Mouse (Mus musculus) CH12.LX (cell line): ENCODE measurements around the gene Minar1.

Source experiments
- CHD1 ChIP-seq: IDR thresholded peaks from 2 replicates; pipeline ENCODE4 v1.6.1; 2012; ENCODE audit warnings: low read depth, low read length, improper control_type of control experiment, inconsistent platforms
- CHD2 ChIP-seq: IDR thresholded peaks from 2 replicates; pipeline ENCODE4 v1.6.1; 2011; ENCODE audit warnings: low read length, improper control_type of control experiment
- CTCF ChIP-seq, 2 experiments: IDR thresholded peaks in 1 of 2; conservative IDR thresholded peaks in 1 of 2; 2 replicates each; pipeline ENCODE4 v1.5.1; 2011 to 2012; ENCODE audit warnings: low read depth in 2 of 2, low read length in 2 of 2, improper control_type of control experiment in 1 of 2, inconsistent platforms in 1 of 2, mild to moderate bottlenecking in 1 of 2, moderate library complexity in 1 of 2
- E2F4 ChIP-seq: IDR thresholded peaks from 2 replicates; pipeline ENCODE4 v1.6.1; 2011; ENCODE audit warnings: low read depth, low read length, improper control_type of control experiment; ENCODE audit not compliant: insufficient replicate concordance
- HCFC1 ChIP-seq: IDR thresholded peaks from 2 replicates; pipeline ENCODE4 v1.6.1; 2012; ENCODE audit warnings: low read depth, mild to moderate bottlenecking, inconsistent platforms, low read length, improper control_type of control experiment
- MAFK ChIP-seq: IDR thresholded peaks from 2 replicates; pipeline ENCODE4 v1.6.1; 2011; ENCODE audit warnings: low read length, improper control_type of control experiment; ENCODE audit not compliant: insufficient replicate concordance
- MAX ChIP-seq: IDR thresholded peaks from 2 replicates; pipeline ENCODE4 v1.6.1; 2011; ENCODE audit warnings: low read length, improper control_type of control experiment
- MXI1 ChIP-seq: IDR thresholded peaks from 2 replicates; pipeline ENCODE4 v1.6.1; 2011; ENCODE audit warnings: mild to moderate bottlenecking, low read depth, low read length, improper control_type of control experiment
- POLR2A ChIP-seq: IDR thresholded peaks from 2 replicates; pipeline ENCODE4 v1.6.1; 2011; ENCODE audit warnings: low read depth, mild to moderate bottlenecking, improper control_type of control experiment, low read length
- TBP ChIP-seq: conservative IDR thresholded peaks from 2 replicates; pipeline ENCODE4 v1.6.1; 2011; ENCODE audit warnings: low read depth, low read length, improper control_type of control experiment
- USF1 ChIP-seq: IDR thresholded peaks from 2 replicates; pipeline ENCODE4 v1.6.1; 2014; ENCODE audit warnings: low read depth, mild to moderate bottlenecking, inconsistent platforms, low read length, improper control_type of control experiment
- USF2 ChIP-seq: conservative IDR thresholded peaks from 2 replicates; pipeline ENCODE4 v1.6.1; 2011; ENCODE audit warnings: low read depth, low read length, improper control_type of control experiment
- ZC3H11A ChIP-seq: IDR thresholded peaks from 2 replicates; pipeline ENCODE4 v1.6.1; 2012; ENCODE audit warnings: low read depth, mild to moderate bottlenecking, inconsistent platforms, low read length, improper control_type of control experiment
- ZKSCAN1 ChIP-seq: IDR thresholded peaks from 2 replicates; pipeline ENCODE4 v1.6.1; 2012; ENCODE audit warnings: low read depth, inconsistent platforms, low read length, improper control_type of control experiment, borderline replicate concordance

GRCm38 (mm10) chr9:89620347-89620746 lies 2.6 kb downstream of the Minar1 start:
- no peak for TF ChIP-seq CTCF (conservative IDR thresholded peaks at IDR 0.05 in 1 of 2, IDR thresholded peaks at IDR 0.05 in 1 of 2; ENCODE audit: low read depth in 2 of 2, low read length in 2 of 2)
- no peak for TF ChIP-seq MAFK
- no peak for TF ChIP-seq ZC3H11A
- TF ChIP-seq ZKSCAN1 = no peak
- no peak for TF ChIP-seq USF1
- TF ChIP-seq POLR2A = no peak
- TF ChIP-seq MAX = no peak
- no peak for TF ChIP-seq CHD1
- TF ChIP-seq USF2 = no peak
- no peak for TF ChIP-seq CHD2
- TF ChIP-seq E2F4 = no peak
- no peak for TF ChIP-seq HCFC1
- no peak for TF ChIP-seq TBP
- no peak for TF ChIP-seq MXI1
